Mouse (Mus musculus) C2C12 (cell line): Measurements from ENCODE around the gene Ccnyl1.

ENCODE experiments used
- CEBPB ChIP-seq: IDR thresholded peaks from one replicate; pipeline ENCODE4 v1.6.1; 2011; ENCODE audit warnings: low read depth, mild to moderate bottlenecking, control low read depth, moderate library complexity
- CTCF ChIP-seq: IDR thresholded peaks from one replicate; pipeline ENCODE4 v1.5.1; 2011; ENCODE audit not compliant: control insufficient read depth, insufficient read depth, insufficient read length
- FOSL1 ChIP-seq: IDR thresholded peaks from one replicate; pipeline ENCODE4 v1.8.0; 2011; ENCODE audit warnings: mild to moderate bottlenecking, low read length; ENCODE audit not compliant: poor library complexity, insufficient read depth, severe bottlenecking
- MAX ChIP-seq: IDR thresholded peaks from one replicate; pipeline ENCODE4 v1.6.1; 2011; ENCODE audit warnings: mild to moderate bottlenecking, control low read depth
- MYOD1 ChIP-seq: IDR thresholded peaks from one replicate; pipeline ENCODE4 v1.6.1; 2011; ENCODE audit warnings: low read depth; ENCODE audit not compliant: control insufficient read depth, insufficient read length
- MYOG ChIP-seq: IDR thresholded peaks from one replicate; pipeline ENCODE4 v1.6.1; 2011; ENCODE audit not compliant: control insufficient read depth, insufficient read length; ENCODE audit errors: extremely low read depth
- USF1 ChIP-seq: IDR thresholded peaks from one replicate; pipeline ENCODE4 v1.6.1; 2011; ENCODE audit warnings: low read depth, mild to moderate bottlenecking, control low read depth, moderate library complexity

- TF ChIP-seq CTCF (no peak), FOSL1 (no peak), CEBPB (no peak), MAX (no peak), MYOD1 (no peak), USF1 (no peak), MYOG (no peak)
These were observed 83.0 kb downstream of the Ccnyl1 start for GRCm38 (mm10) chr1:64773305-64773704.
